Mouse (Mus musculus): Measurements from ENCODE around the gene Aamdc. TPM values are rescaled to one million over a fixed set of nuclear protein-coding genes. Genes with fewer than 3 reads are reported as not detected.

Aamdc gene
- polyA plus RNA-seq, 1 experiment from 2014 or later = 55.3 TPM

Other genes starting within 250 kb of the Aamdc start
- gene Usp35, start 247.5 kb downstream of the Aamdc start, polyA plus RNA-seq (2015; fragmentation: Nextera tagmentation; extraction: Ambion mirVana) = 4.4 and 5.8 TPM in 2 replicates
- gene Kctd21, start 247.2 kb downstream of the Aamdc start, polyA plus RNA-seq (2015; fragmentation: Nextera tagmentation; extraction: Ambion mirVana) = 6.6 and 7.1 TPM in 2 replicates
- gene Alg8, start 207.9 kb downstream of the Aamdc start, polyA plus RNA-seq (2015; fragmentation: Nextera tagmentation; extraction: Ambion mirVana) = 18.9 and 19.0 TPM in 2 replicates
- 460 and 479 TPM in 2 replicates for gene Ndufc2, start 179.5 kb downstream of the Aamdc start, polyA plus RNA-seq (2015; fragmentation: Nextera tagmentation; extraction: Ambion mirVana)
- 4.1 and 5.6 TPM in 2 replicates for gene Thrsp, start 161.8 kb downstream of the Aamdc start, polyA plus RNA-seq (2015; fragmentation: Nextera tagmentation; extraction: Ambion mirVana)
- gene Kctd14, start 128.2 kb downstream of the Aamdc start, polyA plus RNA-seq (2015; fragmentation: Nextera tagmentation; extraction: Ambion mirVana) = 2.1 and 2.2 TPM in 2 replicates
- gene Ints4, start 98.5 kb downstream of the Aamdc start, polyA plus RNA-seq (2015; fragmentation: Nextera tagmentation; extraction: Ambion mirVana) = 46.8 and 46.9 TPM in 2 replicates
- gene Rsf1, start 392 bp upstream of the Aamdc start, polyA plus RNA-seq (2015; fragmentation: Nextera tagmentation; extraction: Ambion mirVana) = 34.5 and 39.9 TPM in 2 replicates
- 203 and 204 TPM in 2 replicates for gene Clns1a, start 117.1 kb upstream of the Aamdc start, polyA plus RNA-seq (2015; fragmentation: Nextera tagmentation; extraction: Ambion mirVana)
- 7.6 and 9.7 TPM in 2 replicates for gene Aqp11, start 158.8 kb upstream of the Aamdc start, polyA plus RNA-seq (2015; fragmentation: Nextera tagmentation; extraction: Ambion mirVana)
- 132 and 143 TPM in 2 replicates for gene Pak1, start 209.0 kb upstream of the Aamdc start, polyA plus RNA-seq (2015; fragmentation: Nextera tagmentation; extraction: Ambion mirVana)

Measured in forebrain, embryonic 15.5 days (tissue).